Mouse (Mus musculus): ENCODE measurements around the gene Tpk1. TPM values are rescaled to one million over a fixed set of nuclear protein-coding genes. Genes with fewer than 3 reads are reported as not detected.

Tpk1 gene
- total RNA-seq (2021) = 1 to 10 TPM; 2.0 to 2.3 TPM
- long read RNA-seq, experiment 1 = 0 reads
- long read RNA-seq, experiment 2, partial matches to known transcripts = 3 of 6 reads
- long read RNA-seq, experiment 2, other reads (novel, unspliced or antisense) = 1 of 6 reads

GRCm38 (mm10) chr6:43665677-43666546, at the start of gene Tpk1:
Gene Tpk1 (minus strand): TSS chr6:43666278.
- peak; percentile 92 to 96 for DNase-seq (ENCODE audit: low spot score in 2 of 2)

GRCm38 (mm10) chr6:43702810-43703614, 36.9 kb upstream of the Tpk1 start:
- DNase-seq (ENCODE audit: low spot score in 2 of 2) = no peak

GRCm38 (mm10) chr6:43691863-43692262, 25.8 kb upstream of the Tpk1 start:
- no peak for DNase-seq (ENCODE audit: low spot score in 2 of 2)

GRCm38 (mm10) chr6:43685985-43686384, 19.9 kb upstream of the Tpk1 start:
- no peak for DNase-seq (ENCODE audit: low spot score in 2 of 2)

GRCm38 (mm10) chr6:43682535-43682934, 16.5 kb upstream of the Tpk1 start:
- DNase-seq (ENCODE audit: low spot score in 2 of 2) = no peak

GRCm38 (mm10) chr6:43678689-43679212, 12.7 kb upstream of the Tpk1 start:
- DNase-seq (ENCODE audit: low spot score in 2 of 2) = no peak

- DNase-seq (ENCODE audit: low spot score in 2 of 2) = no peak
Measured at GRCm38 (mm10) chr6:43677566-43677965, 11.5 kb upstream of the Tpk1 start.

- DNase-seq (ENCODE audit: low spot score in 2 of 2) = no peak
Measured at GRCm38 (mm10) chr6:43676139-43676538, 10.1 kb upstream of the Tpk1 start.

- DNase-seq (ENCODE audit: low spot score in 2 of 2) = no peak
Measured at GRCm38 (mm10) chr6:43674986-43675760, 9.1 kb upstream of the Tpk1 start.

GRCm38 (mm10) chr6:43670939-43671338, 4.9 kb upstream of the Tpk1 start:
- no peak for DNase-seq (ENCODE audit: low spot score in 2 of 2)

- DNase-seq (ENCODE audit: low spot score in 2 of 2) = no peak
Measured at GRCm38 (mm10) chr6:43667681-43668080, 1.6 kb upstream of the Tpk1 start.

- no peak for DNase-seq (ENCODE audit: low spot score in 2 of 2)
Measured at GRCm38 (mm10) chr6:43666611-43667400, 728 bp upstream of the Tpk1 start.

- DNase-seq (ENCODE audit: low spot score in 2 of 2) = no peak
Measured at GRCm38 (mm10) chr6:43661822-43662221, 4.3 kb downstream of the Tpk1 start.

- DNase-seq (ENCODE audit: low spot score in 2 of 2) = no peak
Measured at GRCm38 (mm10) chr6:43658290-43658689, 7.8 kb downstream of the Tpk1 start.

- DNase-seq (ENCODE audit: low spot score in 2 of 2) = no peak
Measured at GRCm38 (mm10) chr6:43657845-43658244, 8.2 kb downstream of the Tpk1 start.

GRCm38 (mm10) chr6:43654876-43655456, 11.1 kb downstream of the Tpk1 start:
- no peak for DNase-seq (ENCODE audit: low spot score in 2 of 2)

- no peak for DNase-seq (ENCODE audit: low spot score in 2 of 2)
Measured at GRCm38 (mm10) chr6:43649516-43649915, 16.6 kb downstream of the Tpk1 start.

- DNase-seq (ENCODE audit: low spot score in 2 of 2) = no peak
Measured at GRCm38 (mm10) chr6:43645674-43646073, 20.4 kb downstream of the Tpk1 start.

- DNase-seq (ENCODE audit: low spot score in 2 of 2) = no peak
Measured at GRCm38 (mm10) chr6:43645105-43645504, 21.0 kb downstream of the Tpk1 start.

- DNase-seq (ENCODE audit: low spot score in 2 of 2) = no peak
Measured at GRCm38 (mm10) chr6:43643718-43644117, 22.4 kb downstream of the Tpk1 start.

All from left cerebral cortex, adult 18-20 months (tissue).